ENCODE assay signal across 8 mouse cellular contexts in the genomic region with DNA sequence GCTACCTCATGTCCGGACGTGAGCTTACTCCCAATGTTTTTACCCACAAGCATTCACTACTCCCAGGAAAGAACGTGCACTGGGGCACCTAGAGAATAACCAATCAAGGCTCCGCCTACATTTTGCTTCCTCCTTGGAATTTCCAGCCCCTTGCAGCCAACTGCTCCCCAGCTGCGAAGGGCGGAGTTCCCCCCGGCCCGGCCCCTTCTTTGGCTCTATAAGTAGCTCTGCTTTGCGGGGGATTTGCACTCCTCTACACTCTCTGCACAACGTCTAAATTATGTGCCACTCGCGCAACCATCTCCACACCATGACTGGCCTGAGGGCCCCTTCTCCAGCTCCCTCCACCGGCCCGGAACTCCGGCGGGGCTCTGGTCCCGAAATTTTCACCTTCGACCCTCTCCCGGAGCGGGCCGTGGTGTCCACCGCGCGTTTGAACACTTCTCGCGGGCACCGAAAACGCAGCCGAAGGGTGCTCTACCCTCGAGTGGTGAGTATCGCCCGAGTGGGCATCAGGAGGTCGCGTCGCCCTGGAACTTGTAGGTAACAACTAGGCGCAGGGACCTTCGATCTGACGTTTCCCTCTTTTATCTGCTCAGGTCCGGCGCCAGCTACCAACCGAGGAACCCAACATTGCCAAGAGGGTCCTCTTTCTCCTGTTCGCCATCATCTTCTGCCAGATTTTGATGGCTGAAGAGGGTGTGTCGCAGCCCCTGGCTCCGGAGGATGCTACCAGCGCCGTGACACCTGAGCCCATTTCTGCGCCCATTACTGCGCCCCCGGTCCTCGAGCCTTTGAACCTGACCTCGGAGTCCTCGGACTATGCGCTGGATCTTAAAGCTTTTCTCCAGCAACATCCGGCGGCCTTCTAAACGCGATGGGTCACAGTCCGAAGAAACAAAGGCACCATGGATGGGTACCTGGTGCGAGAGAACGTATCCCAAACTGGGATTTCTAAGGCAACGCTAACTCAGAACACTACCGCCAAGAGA. TPM values are rescaled to one million over a fixed set of nuclear protein-coding genes. Genes with fewer than 3 reads are reported as not detected.
DNase-seq lines count a peak whose midpoint lies in the region; ATAC-seq and TF ChIP-seq lines count a peak whose summit lies in the region.

A gene (plus strand): TSS at position 246 of the 992 bp plus-strand sequence.

- TF ChIP-seq CTCF in ES-Bruce4 (IDR thresholded peaks at IDR 0.05; ENCODE audit: low read depth, low read length), result no peak
- no peak for TF ChIP-seq CTCF in heart, postnatal 0 days (IDR thresholded peaks at IDR 0.05; ENCODE audit: low read depth)

- 0 out of 2 replicates have a peak, but pooled peaks have one; percentile 46 for TF ChIP-seq EP300 in ES-Bruce4 (IDR thresholded peaks at IDR 0.05; ENCODE audit: insufficient read depth, low read depth, low read length)
- TF ChIP-seq EP300 in heart, postnatal 0 days (IDR thresholded peaks at IDR 0.05; ENCODE audit: low read depth), result no peak

- peak within 1 kb of the TSS; percentile 83 for H3K4me3 ChIP-seq in ES-Bruce4 (ENCODE audit: low read depth, low read length)
- peak within 1 kb of the TSS; percentile 70 for H3K4me3 ChIP-seq in forebrain, embryonic 12.5 days (replicated peaks)
- peak within 1 kb of the TSS; percentile 67 for H3K4me3 ChIP-seq in heart, postnatal 0 days (ENCODE audit: low read depth, low read length)

- no peaks in the 10 kb centered on the region for H3K36me3 ChIP-seq in ES-Bruce4 (ENCODE audit: control insufficient read depth, insufficient read depth, low read length, poor library complexity, severe bottlenecking)
- peaks cover 20% of the 10 kb centered on the region for H3K36me3 ChIP-seq in forebrain, embryonic 12.5 days (replicated peaks)
- peaks cover 24% of the 10 kb centered on the region for H3K36me3 ChIP-seq in heart, postnatal 0 days (replicated peaks; ENCODE audit: control insufficient read depth, insufficient read depth, low read length)

- peak; percentile 36 for ATAC-seq in forebrain, embryonic 12.5 days (ENCODE audit: low FRiP score)
- ATAC-seq in heart, postnatal 0 days (ENCODE audit: insufficient read depth, low read depth), result peak; percentile 65

- H3K4me1 ChIP-seq in ES-Bruce4 (ENCODE audit: control insufficient read depth, insufficient read depth, low read length), result peaks cover 3% of the 10 kb centered on the region
- peaks cover 39% of the 10 kb centered on the region for H3K4me1 ChIP-seq in forebrain, embryonic 12.5 days
- peaks cover 4% of the 10 kb centered on the region for H3K4me1 ChIP-seq in heart, postnatal 0 days (ENCODE audit: control insufficient read depth, insufficient read depth)

- under 1% methylated on average over 62 of the region's 62 CpGs for WGBS in forebrain, embryonic 12.5 days
- WGBS in heart, postnatal 0 days, result under 1% methylated on average over 62 of the region's 62 CpGs

- H3K4me2 ChIP-seq in forebrain, embryonic 12.5 days, result peak within 1 kb of the TSS; percentile 81
- H3K4me2 ChIP-seq in heart, postnatal 0 days (ENCODE audit: low read depth, low read length), result peak within 1 kb of the TSS; percentile 79

- TF ChIP-seq POLR2A in ES-Bruce4 (IDR thresholded peaks at IDR 0.05; ENCODE audit: insufficient read depth, low read length), result peak; percentile 91

- H3K9ac ChIP-seq in ES-Bruce4 (ENCODE audit: low read depth, poor library complexity, severe bottlenecking), result peak within 1 kb of the TSS; percentile 77
- peak within 1 kb of the TSS; percentile 52 for H3K9ac ChIP-seq in forebrain, embryonic 12.5 days
- H3K9ac ChIP-seq in heart, postnatal 0 days (replicated peaks; ENCODE audit: low read depth, low read length), result peak within 1 kb of the TSS; percentile 60

- no peaks in the 10 kb centered on the region for H3K27me3 ChIP-seq in ES-Bruce4 (ENCODE audit: control insufficient read depth, insufficient read depth, low read length, poor library complexity, severe bottlenecking)
- peaks cover 15% of the 10 kb centered on the region for H3K27me3 ChIP-seq in forebrain, embryonic 12.5 days
- H3K27me3 ChIP-seq in heart, postnatal 0 days (ENCODE audit: control insufficient read depth, insufficient read depth, low read length), result no peaks in the 10 kb centered on the region

- peak within 1 kb of the TSS; percentile 2; the same call in 1 of the 2 replicates for H3K27ac ChIP-seq in ES-Bruce4 (ENCODE audit: insufficient read depth, low read length)
- H3K27ac ChIP-seq in forebrain, embryonic 12.5 days, result peak within 1 kb of the TSS; percentile 89; the same call in 1 of the 2 replicates
- H3K27ac ChIP-seq in heart, postnatal 0 days (ENCODE audit: low read depth), result peak within 1 kb of the TSS; percentile 86

- no peaks in the 10 kb centered on the region for H3K9me3 ChIP-seq in ES-Bruce4 (replicated peaks; ENCODE audit: control insufficient read depth, insufficient read depth, low read length, poor library complexity, severe bottlenecking)
- no peaks in the 10 kb centered on the region for H3K9me3 ChIP-seq in forebrain, embryonic 12.5 days
- H3K9me3 ChIP-seq in heart, postnatal 0 days (replicated peaks; ENCODE audit: control insufficient read depth, low read length), result no peaks in the 10 kb centered on the region

- DNase-seq in brain, adult 2 months (ENCODE audit: low read depth, low spot score), result peak; percentile 84
- peak; percentile 82 for DNase-seq in heart, postnatal 0 days (ENCODE audit: low spot score)
- peak; percentile 93 to 96 for DNase-seq in kidney, postnatal 36 days
- peak; percentile 97 for DNase-seq in lung, postnatal 10 days
- peak; percentile 70 for DNase-seq in ovary, postnatal 10 days (ENCODE audit: low spot score)
- peak; percentile 88 to 89 for DNase-seq in urinary bladder, adult 18-20 months (ENCODE audit: low spot score in 2 of 2)

RNA-seq across cellular contexts. Expression of the gene that starts here (rescaled TPM):
- polyA plus RNA-seq in ES-Bruce4 (2011; ENCODE audit: insufficient read depth, insufficient read length, low read depth, missing spikeins), result 31.3 and 35.5 TPM in 2 replicates
- polyA plus RNA-seq in forebrain, embryonic 12.5 days (2016; fragmentation: Nextera tagmentation; extraction: Ambion mirVana), result 4.9 and 5.3 TPM in 2 replicates
- total RNA-seq in heart, postnatal 0 days (2014; rRNA removed; ENCODE audit: low replicate concordance), result 41.7 and 50.5 TPM in 2 replicates
- polyA plus RNA-seq in heart, postnatal 0 days (2015; fragmentation: Nextera tagmentation; extraction: Ambion mirVana), result 70.7 and 79.4 TPM in 2 replicates

Comparison
In these comparisons a context has a peak if more than half of its experiments do, and no peak if none do; other contexts are left out.
1. Peak in every context shown above with its lines: DNase-seq, ATAC-seq, H3K4me3 ChIP-seq and H3K27ac ChIP-seq.
2. H3K27ac ChIP-seq: peak in every context shown above with its lines; median percentile 89 in forebrain, embryonic 12.5 days; 86 in heart, postnatal 0 days; 2 in ES-Bruce4.